Mouse (Mus musculus): ENCODE results near the gene Tmem192. TPM values are rescaled to one million over a fixed set of nuclear protein-coding genes. Genes with fewer than 3 reads are reported as not detected.

Tmem192 gene
- total and polyA plus RNA-seq, 3 experiments = 21.0 to 42.6 (median 26.2) TPM

- H3K4me1 ChIP-seq (ENCODE audit: control insufficient read depth, insufficient read depth, low read length) = no peaks in the 10 kb centered on the region
- WGBS = 49% methylated on average over 3 of the region's 3 CpGs
- H3K36me3 ChIP-seq (ENCODE audit: control insufficient read depth, insufficient read depth, low read length) = no peaks in the 10 kb centered on the region
- no peak overlapping the region for H3K27ac ChIP-seq
- intact Hi-C loops (cut with DNase I) = no loop called here
- TF ChIP-seq POLR2A (IDR thresholded peaks at IDR 0.05; ENCODE audit: insufficient read depth, low read depth, low read length) (no peak), CTCF (IDR thresholded peaks at IDR 0.05) (no peak), EP300 (IDR thresholded peaks at IDR 0.05; ENCODE audit: insufficient read depth, low read depth, low read length) (no peak)
- H3K9ac ChIP-seq (ENCODE audit: low read depth, low read length) = no peak overlapping the region
- no peak for DNase-seq
- H3K27me3 ChIP-seq (ENCODE audit: control insufficient read depth, insufficient read depth, low read length) = no peaks in the 10 kb centered on the region
- no peaks in the 10 kb centered on the region for H3K79me2 ChIP-seq (replicated peaks; ENCODE audit: control insufficient read depth, insufficient read depth, low read length)
- no peak overlapping the region for H3K4me3 ChIP-seq
Observed at GRCm38 (mm10) chr8:64903778-64904177, 43.2 kb upstream of the Tmem192 start.

GRCm38 (mm10) chr8:64910026-64910425, 37.0 kb upstream of the Tmem192 start:
- intact Hi-C loops (cut with DNase I) = no loop called here
- WGBS = 91% methylated on average over 2 of the region's 2 CpGs
- DNase-seq = no peak
- no peak overlapping the region for H3K4me3 ChIP-seq
- no peaks in the 10 kb centered on the region for H3K4me1 ChIP-seq (ENCODE audit: control insufficient read depth, insufficient read depth, low read length)
- no peak for TF ChIP-seq CTCF (IDR thresholded peaks at IDR 0.05)
- no peak for TF ChIP-seq EP300 (IDR thresholded peaks at IDR 0.05; ENCODE audit: insufficient read depth, low read depth, low read length)
- TF ChIP-seq POLR2A (IDR thresholded peaks at IDR 0.05; ENCODE audit: insufficient read depth, low read depth, low read length) = no peak
- H3K36me3 ChIP-seq (ENCODE audit: control insufficient read depth, insufficient read depth, low read length) = no peaks in the 10 kb centered on the region
- H3K79me2 ChIP-seq (replicated peaks; ENCODE audit: control insufficient read depth, insufficient read depth, low read length) = no peaks in the 10 kb centered on the region
- no peak overlapping the region for H3K9ac ChIP-seq (ENCODE audit: low read depth, low read length)
- no peaks in the 10 kb centered on the region for H3K27me3 ChIP-seq (ENCODE audit: control insufficient read depth, insufficient read depth, low read length)
- H3K27ac ChIP-seq = no peak overlapping the region

- H3K79me2 ChIP-seq (replicated peaks; ENCODE audit: control insufficient read depth, insufficient read depth, low read length) = no peaks in the 10 kb centered on the region
- TF ChIP-seq CTCF (IDR thresholded peaks at IDR 0.05) (no peak), EP300 (IDR thresholded peaks at IDR 0.05; ENCODE audit: insufficient read depth, low read depth, low read length) (no peak), POLR2A (IDR thresholded peaks at IDR 0.05; ENCODE audit: insufficient read depth, low read depth, low read length) (no peak)
- no peak overlapping the region for H3K9ac ChIP-seq (ENCODE audit: low read depth, low read length)
- H3K36me3 ChIP-seq (ENCODE audit: control insufficient read depth, insufficient read depth, low read length) = no peaks in the 10 kb centered on the region
- no peak overlapping the region for H3K27ac ChIP-seq
- no peaks in the 10 kb centered on the region for H3K27me3 ChIP-seq (ENCODE audit: control insufficient read depth, insufficient read depth, low read length)
- WGBS = 90% methylated on average over 5 of the region's 5 CpGs
- H3K4me3 ChIP-seq = no peak overlapping the region
- H3K4me1 ChIP-seq (ENCODE audit: control insufficient read depth, insufficient read depth, low read length) = no peaks in the 10 kb centered on the region
- intact Hi-C loops (cut with DNase I) = no loop called here
- no peak for DNase-seq
Observed at GRCm38 (mm10) chr8:64916793-64917192, 30.2 kb upstream of the Tmem192 start.

GRCm38 (mm10) chr8:64923329-64923728, 23.7 kb upstream of the Tmem192 start:
- WGBS = 79% methylated on average over 3 of the region's 3 CpGs
- TF ChIP-seq EP300 (IDR thresholded peaks at IDR 0.05; ENCODE audit: insufficient read depth, low read depth, low read length) (no peak), POLR2A (IDR thresholded peaks at IDR 0.05; ENCODE audit: insufficient read depth, low read depth, low read length) (no peak), CTCF (IDR thresholded peaks at IDR 0.05) (no peak)

GRCm38 (mm10) chr8:64925762-64926161, 21.2 kb upstream of the Tmem192 start:
- H3K27ac ChIP-seq = no peak overlapping the region
- H3K4me1 ChIP-seq (ENCODE audit: control insufficient read depth, insufficient read depth, low read length) = no peaks in the 10 kb centered on the region
- H3K27me3 ChIP-seq (ENCODE audit: control insufficient read depth, insufficient read depth, low read length) = no peaks in the 10 kb centered on the region
- no peak overlapping the region for H3K4me3 ChIP-seq
- 65% methylated on average over 4 of the region's 4 CpGs for WGBS
- H3K9ac ChIP-seq (ENCODE audit: low read depth, low read length) = no peak overlapping the region
- intact Hi-C loops (cut with DNase I) = no loop called here
- no peaks in the 10 kb centered on the region for H3K36me3 ChIP-seq (ENCODE audit: control insufficient read depth, insufficient read depth, low read length)
- DNase-seq = no peak
- no peaks in the 10 kb centered on the region for H3K79me2 ChIP-seq (replicated peaks; ENCODE audit: control insufficient read depth, insufficient read depth, low read length)
- TF ChIP-seq EP300 (IDR thresholded peaks at IDR 0.05; ENCODE audit: insufficient read depth, low read depth, low read length) (no peak), POLR2A (IDR thresholded peaks at IDR 0.05; ENCODE audit: insufficient read depth, low read depth, low read length) (no peak), CTCF (IDR thresholded peaks at IDR 0.05) (no peak)

More at GRCm38 (mm10) chr8:64923329-64923728, 23.7 kb upstream of the Tmem192 start:
- Histone ChIP-seq H3K36me3 (ENCODE audit: control insufficient read depth, insufficient read depth, low read length) (no peaks in the 10 kb centered on the region), H3K27me3 (ENCODE audit: control insufficient read depth, insufficient read depth, low read length) (no peaks in the 10 kb centered on the region), H3K27ac (no peak overlapping the region), H3K79me2 (replicated peaks; ENCODE audit: control insufficient read depth, insufficient read depth, low read length) (no peaks in the 10 kb centered on the region), H3K4me3 (no peak overlapping the region), H3K9ac (ENCODE audit: low read depth, low read length) (no peak overlapping the region), H3K4me1 (ENCODE audit: control insufficient read depth, insufficient read depth, low read length) (no peaks in the 10 kb centered on the region)
- intact Hi-C loops (cut with DNase I) = no loop called here
- DNase-seq = no peak

- Histone ChIP-seq H3K36me3 (ENCODE audit: control insufficient read depth, insufficient read depth, low read length) (no peaks in the 10 kb centered on the region), H3K4me1 (ENCODE audit: control insufficient read depth, insufficient read depth, low read length) (no peaks in the 10 kb centered on the region), H3K9ac (ENCODE audit: low read depth, low read length) (no peak overlapping the region), H3K4me3 (no peak overlapping the region), H3K79me2 (replicated peaks; ENCODE audit: control insufficient read depth, insufficient read depth, low read length) (no peaks in the 10 kb centered on the region), H3K27ac (no peak overlapping the region), H3K27me3 (ENCODE audit: control insufficient read depth, insufficient read depth, low read length) (no peaks in the 10 kb centered on the region)
- 53% methylated on average over 3 of the region's 3 CpGs for WGBS
- no peak for TF ChIP-seq CTCF (IDR thresholded peaks at IDR 0.05)
- no peak for TF ChIP-seq POLR2A (IDR thresholded peaks at IDR 0.05; ENCODE audit: insufficient read depth, low read depth, low read length)
- no peak for TF ChIP-seq EP300 (IDR thresholded peaks at IDR 0.05; ENCODE audit: insufficient read depth, low read depth, low read length)
- intact Hi-C loops (cut with DNase I) = no loop called here
- DNase-seq = no peak
Observed at GRCm38 (mm10) chr8:64926355-64926754, 20.6 kb upstream of the Tmem192 start.
